Mouse (Mus musculus): ENCODE measurements around the gene Lama1. TPM values are rescaled to one million over a fixed set of nuclear protein-coding genes. Genes with fewer than 3 reads are reported as not detected.
"Not testable (repeated sequence)": the region's sequence is repeated elsewhere in the genome, so short reads cannot be mapped to it uniquely, and the experiment has no call there.

The Lama1 gene
- polyA plus RNA-seq, 1 experiment from 2014 or later, result 24.8 TPM

DNA sequence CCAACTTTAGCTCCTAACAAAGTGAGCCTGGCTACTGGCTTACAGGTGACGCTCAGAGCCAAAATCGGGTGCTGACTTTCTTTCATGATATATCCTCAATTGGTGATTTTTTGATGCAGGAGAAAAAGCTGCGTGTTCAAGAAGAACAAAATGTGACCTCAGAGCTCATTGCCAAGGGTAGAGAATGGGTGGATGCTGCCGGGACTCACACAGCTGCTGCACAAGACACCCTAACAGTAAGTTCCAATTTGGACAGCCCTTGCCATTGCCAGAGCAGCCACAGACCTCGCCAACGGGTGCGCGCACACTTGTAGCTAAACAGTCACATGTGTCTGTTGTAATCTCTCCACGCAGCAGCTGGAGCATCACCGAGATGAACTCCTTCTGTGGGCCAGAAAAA lies 94.0 kb downstream of the Lama1 start:
- no peak for ATAC-seq (ENCODE audit: low FRiP score, low read depth)

DNA sequence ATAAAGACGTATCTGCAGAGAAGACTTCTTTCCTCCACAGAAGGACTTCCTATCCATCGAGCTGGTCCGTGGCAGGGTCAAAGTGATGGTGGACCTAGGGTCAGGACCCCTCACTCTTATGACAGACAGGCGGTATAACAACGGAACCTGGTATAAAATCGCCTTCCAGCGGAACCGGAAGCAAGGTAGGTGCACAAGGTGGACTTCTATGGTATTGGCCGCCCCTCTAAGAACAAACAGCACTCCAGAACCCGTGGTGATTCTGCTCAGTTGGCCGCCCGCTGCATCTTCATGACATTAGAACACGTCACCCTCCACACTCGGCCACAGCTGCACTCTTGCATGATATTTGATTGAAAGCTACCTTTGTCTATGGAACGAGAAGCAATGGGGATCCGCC lies 112.1 kb downstream of the Lama1 start:
- Histone ChIP-seq H3K36me3 (peaks cover 85% of the 10 kb centered on the region), H3K9ac (no peak overlapping the region), H3K27ac (no peak overlapping the region), H3K27me3 (replicated peaks) (no peaks in the 10 kb centered on the region), H3K4me2 (replicated peaks) (no peak overlapping the region), H3K4me1 (no peaks in the 10 kb centered on the region), H3K4me3 (no peak overlapping the region), H3K9me3 (no peaks in the 10 kb centered on the region)
- WGBS, result 94% methylated on average over 16 of the region's 16 CpGs
- no peak for ATAC-seq (ENCODE audit: low FRiP score, low read depth)

More for the DNA sequence above, 94.0 kb downstream of the Lama1 start:
- Histone ChIP-seq H3K4me1 (no peaks in the 10 kb centered on the region), H3K4me3 (no peak overlapping the region), H3K9ac (no peak overlapping the region), H3K4me2 (replicated peaks) (no peak overlapping the region), H3K36me3 (peaks cover 74% of the 10 kb centered on the region), H3K27ac (no peak overlapping the region), H3K27me3 (replicated peaks) (no peaks in the 10 kb centered on the region), H3K9me3 (no peaks in the 10 kb centered on the region)
- 95% methylated on average over 10 of the region's 10 CpGs for WGBS

DNA sequence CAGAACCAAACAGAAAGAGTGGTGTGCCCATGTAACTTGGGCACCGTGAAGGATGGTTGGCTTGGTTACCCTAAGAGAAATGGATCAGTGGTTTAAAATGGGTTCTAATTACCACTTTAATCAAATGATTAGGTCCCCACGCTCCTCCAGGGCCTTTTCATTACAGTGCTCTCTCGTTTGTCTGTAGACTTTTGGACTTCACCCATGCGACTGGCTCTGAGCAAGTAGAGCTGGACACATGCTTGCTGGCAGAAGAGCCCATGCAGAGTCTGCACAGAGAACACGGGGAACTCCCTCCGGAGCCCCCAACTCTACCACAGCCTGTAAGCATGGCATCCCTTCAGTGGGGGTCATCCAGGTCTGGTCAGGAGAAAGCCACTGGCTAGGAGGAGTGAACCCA lies 116.6 kb downstream of the Lama1 start:
- no peak for ATAC-seq (ENCODE audit: low FRiP score, low read depth)
- H3K4me3 ChIP-seq, result no peak overlapping the region
- H3K36me3 ChIP-seq, result peaks cover 98% of the 10 kb centered on the region
- H3K9me3 ChIP-seq, result no peaks in the 10 kb centered on the region
- H3K27ac ChIP-seq, result no peak overlapping the region
- H3K9ac ChIP-seq, result no peak overlapping the region
- no peaks in the 10 kb centered on the region for H3K4me1 ChIP-seq
- no peaks in the 10 kb centered on the region for H3K27me3 ChIP-seq (replicated peaks)
- WGBS, result 92% methylated on average over 6 of the region's 6 CpGs
- H3K4me2 ChIP-seq (replicated peaks), result no peak overlapping the region

DNA sequence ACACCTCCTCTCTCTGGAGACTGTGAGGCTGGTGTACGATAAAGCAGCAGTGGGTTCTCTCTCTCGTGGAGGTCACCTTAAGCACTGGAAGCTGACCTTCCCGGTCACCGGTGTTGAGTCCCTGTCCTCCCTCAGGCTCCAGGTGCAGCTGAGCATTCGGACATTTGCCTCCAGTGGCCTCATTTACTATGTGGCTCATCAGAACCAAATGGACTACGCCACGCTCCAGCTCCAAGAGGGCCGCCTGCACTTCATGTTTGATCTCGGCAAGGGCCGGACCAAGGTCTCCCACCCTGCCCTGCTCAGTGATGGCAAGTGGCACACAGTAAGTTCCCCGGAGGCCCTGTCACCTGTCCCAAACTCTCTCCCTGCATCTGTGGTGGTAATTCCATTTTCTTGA lies 118.7 kb downstream of the Lama1 start:
- WGBS, result 96% methylated on average over 11 of the region's 11 CpGs
- Histone ChIP-seq H3K4me3 (no peak overlapping the region), H3K27me3 (replicated peaks) (no peaks in the 10 kb centered on the region), H3K36me3 (peaks cover 89% of the 10 kb centered on the region), H3K27ac (no peak overlapping the region), H3K9ac (no peak overlapping the region), H3K4me2 (replicated peaks) (no peak overlapping the region), H3K4me1 (no peaks in the 10 kb centered on the region), H3K9me3 (no peaks in the 10 kb centered on the region)
- no peak for ATAC-seq (ENCODE audit: low FRiP score, low read depth)

DNA sequence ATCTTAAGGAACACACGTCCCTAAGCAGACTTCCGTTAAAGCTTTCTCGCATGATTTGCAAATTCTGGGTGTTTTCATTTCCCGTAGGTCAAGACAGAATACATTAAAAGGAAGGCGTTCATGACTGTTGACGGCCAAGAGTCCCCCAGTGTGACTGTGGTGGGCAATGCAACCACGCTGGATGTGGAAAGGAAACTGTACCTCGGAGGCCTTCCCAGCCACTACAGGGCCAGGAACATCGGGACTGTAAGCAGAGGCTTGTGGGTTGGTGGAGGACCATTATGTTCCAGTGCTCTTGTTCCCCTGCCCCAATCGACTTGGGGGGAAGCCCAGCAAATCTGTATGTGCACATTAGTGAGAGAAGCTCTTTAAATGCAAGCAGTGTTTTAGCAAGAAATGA lies 119.9 kb downstream of the Lama1 start:
- Histone ChIP-seq H3K4me3 (no peak overlapping the region), H3K9me3 (no peaks in the 10 kb centered on the region), H3K4me2 (replicated peaks) (no peak overlapping the region), H3K27me3 (replicated peaks) (no peaks in the 10 kb centered on the region), H3K27ac (no peak overlapping the region), H3K36me3 (peaks cover 88% of the 10 kb centered on the region), H3K4me1 (no peaks in the 10 kb centered on the region), H3K9ac (no peak overlapping the region)
- WGBS, result 94% methylated on average over 10 of the region's 10 CpGs
- ATAC-seq (ENCODE audit: low FRiP score, low read depth), result no peak

DNA sequence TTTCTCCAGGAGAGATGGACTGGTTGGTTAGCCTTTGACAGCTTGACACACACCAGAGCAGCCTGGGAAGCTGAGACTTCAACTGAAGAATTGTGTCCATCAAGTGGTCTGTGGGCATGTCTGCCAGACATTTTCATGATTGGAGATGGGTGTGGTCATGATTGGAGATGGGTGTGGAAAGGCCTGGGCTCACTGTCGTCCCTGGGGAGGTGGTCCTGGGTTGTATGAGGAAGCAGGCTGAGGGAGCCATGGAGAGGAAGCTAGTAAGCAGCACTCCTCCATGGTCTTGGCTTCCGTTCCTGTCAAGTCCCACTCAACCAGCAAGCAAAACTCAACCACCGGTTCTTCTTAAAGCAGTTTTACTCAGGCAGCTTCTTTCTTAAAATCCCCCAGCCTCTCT lies 130.4 kb downstream of the Lama1 start:
- 91% methylated on average over 3 of the region's 3 CpGs for WGBS
- H3K9me3 ChIP-seq, result peaks cover 12% of the 10 kb centered on the region; the same call in 1 of the 2 replicates
- ATAC-seq (ENCODE audit: low FRiP score, low read depth), result no peak
- H3K27ac ChIP-seq, result no peak overlapping the region
- H3K4me1 ChIP-seq, result no peaks in the 10 kb centered on the region
- peaks cover 13% of the 10 kb centered on the region for H3K36me3 ChIP-seq
- H3K4me3 ChIP-seq, result no peak overlapping the region
- H3K4me2 ChIP-seq (replicated peaks), result no peak overlapping the region
- no peak overlapping the region for H3K9ac ChIP-seq
- H3K27me3 ChIP-seq (replicated peaks), result no peaks in the 10 kb centered on the region

DNA sequence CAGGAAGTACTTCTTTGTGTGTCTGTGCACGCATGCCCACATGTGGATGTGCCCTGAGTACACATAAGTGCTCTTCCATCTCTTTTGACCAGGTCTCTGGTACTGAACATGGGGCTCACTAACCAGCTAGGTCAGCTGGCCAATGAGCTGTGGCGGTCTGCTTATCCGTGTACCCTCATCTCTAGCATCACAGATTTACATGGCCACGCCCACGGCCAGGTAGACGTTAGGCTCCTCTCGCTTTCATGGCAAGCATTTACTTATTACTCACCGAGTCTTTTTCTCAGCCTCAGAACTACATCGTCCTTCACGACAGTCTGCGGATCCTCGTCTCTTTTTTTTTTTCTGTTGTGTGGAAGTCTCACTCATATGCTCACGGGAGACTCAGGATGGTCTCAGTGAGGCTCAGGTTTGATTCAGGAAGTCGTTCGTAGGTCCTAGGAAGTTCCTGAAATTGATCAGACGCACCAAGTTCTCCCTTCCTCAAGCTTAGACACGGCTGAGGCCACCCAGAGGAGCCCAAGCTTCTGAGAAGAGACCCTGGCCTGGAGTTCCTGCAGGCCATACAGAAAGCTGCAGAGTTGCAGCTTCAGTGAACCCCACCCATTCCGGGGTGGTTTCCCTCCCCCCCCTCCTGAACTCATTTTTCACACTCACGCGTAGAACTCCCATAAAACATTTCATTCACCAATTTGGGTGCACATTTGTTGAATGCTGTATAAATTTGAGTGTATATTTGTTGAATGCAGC lies 139.3 kb downstream of the Lama1 start:
- WGBS, result 96% methylated on average over 20 of the region's 20 CpGs

DNA sequence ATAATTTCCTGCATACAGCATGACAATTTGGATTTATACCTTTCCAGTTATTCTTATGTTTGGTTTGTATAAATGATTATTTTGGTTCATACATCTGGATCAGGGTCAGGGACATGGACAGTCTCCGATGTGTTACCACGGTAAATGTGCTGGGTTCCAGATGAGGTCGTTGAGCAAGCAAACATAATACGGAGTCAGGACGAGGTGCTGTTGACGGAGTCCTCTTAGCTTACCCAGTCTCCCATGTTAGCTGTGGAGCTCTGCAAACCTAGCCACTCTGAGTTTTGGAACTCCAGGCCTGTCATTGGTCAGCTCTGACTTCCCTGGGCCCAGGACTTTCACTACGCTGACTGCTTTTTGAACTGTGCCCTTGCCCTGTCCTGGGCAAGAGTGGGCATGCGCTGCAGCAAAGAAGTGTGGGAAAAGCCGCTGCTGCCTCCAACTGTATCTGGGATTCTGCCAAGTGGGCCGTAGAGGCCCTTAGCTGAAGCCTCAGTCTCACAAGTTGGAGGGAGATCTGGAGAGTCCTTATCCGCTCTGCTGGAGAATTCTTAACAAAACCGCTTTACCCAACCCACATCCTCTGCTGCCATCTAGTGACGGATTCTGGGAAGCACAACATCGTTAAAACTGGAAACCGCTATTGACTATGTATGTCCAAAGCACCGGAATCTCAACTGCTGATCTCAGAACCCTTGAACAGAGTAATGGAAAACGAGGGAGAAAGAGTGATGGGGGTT lies 140.5 kb downstream of the Lama1 start:
- Histone ChIP-seq H3K4me2 (replicated peaks) (no peak overlapping the region), H3K4me1 (no peaks in the 10 kb centered on the region), H3K4me3 (no peak overlapping the region), H3K9ac (no peak overlapping the region), H3K9me3 (no peaks in the 10 kb centered on the region), H3K36me3 (no peaks in the 10 kb centered on the region), H3K27ac (no peak overlapping the region), H3K27me3 (replicated peaks) (no peaks in the 10 kb centered on the region)
- ATAC-seq (ENCODE audit: low FRiP score, low read depth), result peak; percentile 63; the same call in 1 of the 2 replicates
- 63% methylated on average over 17 of the region's 17 CpGs for WGBS

More for the DNA sequence above, 139.3 kb downstream of the Lama1 start:
- Histone ChIP-seq H3K4me3 (no peak overlapping the region), H3K36me3 (no peaks in the 10 kb centered on the region), H3K27me3 (replicated peaks) (no peaks in the 10 kb centered on the region), H3K4me1 (no peaks in the 10 kb centered on the region), H3K9ac (no peak overlapping the region), H3K27ac (no peak overlapping the region), H3K4me2 (replicated peaks) (no peak overlapping the region), H3K9me3 (no peaks in the 10 kb centered on the region)
- no peak for ATAC-seq (ENCODE audit: low FRiP score, low read depth)

DNA sequence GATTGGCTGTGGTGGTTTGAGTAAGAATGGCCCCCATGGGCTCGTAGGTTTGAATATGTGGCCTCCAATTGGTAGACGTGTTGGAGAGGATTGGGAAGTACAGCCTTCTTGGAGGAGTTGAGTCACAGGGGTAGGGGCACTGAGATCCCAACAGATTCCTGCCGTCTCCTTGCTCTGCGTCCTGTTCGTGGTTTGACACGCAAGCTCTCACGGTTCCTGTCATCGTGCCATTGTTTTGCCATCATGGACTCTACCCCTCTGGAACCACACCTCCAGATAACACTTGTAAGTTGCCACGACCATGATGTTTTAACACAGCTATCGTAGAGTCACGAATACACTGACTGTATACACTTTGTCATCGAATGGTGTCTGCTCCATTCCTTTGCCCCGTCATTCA lies 141.9 kb downstream of the Lama1 start:
- WGBS, result 88% methylated on average over 13 of the region's 13 CpGs
- H3K4me2 ChIP-seq (replicated peaks), result no peak overlapping the region

DNA sequence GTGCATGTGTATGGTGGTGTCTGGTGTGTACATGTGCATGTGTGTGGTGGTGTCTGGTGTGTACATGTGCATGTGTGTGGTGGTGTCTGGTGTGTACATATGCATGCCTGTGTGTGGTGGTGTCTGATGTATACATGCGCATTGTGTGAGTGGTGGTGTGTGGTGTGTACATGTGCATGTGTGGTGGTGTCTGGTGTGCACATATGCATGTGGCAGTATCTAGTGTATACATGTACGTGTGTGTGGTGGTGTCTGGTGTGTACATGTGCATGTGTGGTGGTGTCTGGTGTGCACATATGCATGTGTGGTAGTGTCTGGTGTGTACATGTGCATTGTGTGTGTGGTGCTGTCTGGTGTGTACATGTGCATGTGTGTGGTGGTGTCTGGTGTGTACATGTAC lies 144.4 kb downstream of the Lama1 start:
- H3K27ac ChIP-seq; H3K36me3 ChIP-seq; H3K9ac ChIP-seq; H3K27me3 ChIP-seq (replicated peaks); H3K4me2 ChIP-seq (replicated peaks); H3K9me3 ChIP-seq; ATAC-seq (ENCODE audit: low FRiP score, low read depth); H3K4me3 ChIP-seq; H3K4me1 ChIP-seq: not testable (repeated sequence)
- 94% methylated on average over 2 of the region's 2 CpGs for WGBS

More for the DNA sequence above, 141.9 kb downstream of the Lama1 start:
- Histone ChIP-seq H3K36me3 (no peaks in the 10 kb centered on the region), H3K4me3 (no peak overlapping the region), H3K9me3 (no peaks in the 10 kb centered on the region), H3K27me3 (replicated peaks) (no peaks in the 10 kb centered on the region), H3K27ac (no peak overlapping the region), H3K9ac (no peak overlapping the region), H3K4me1 (no peaks in the 10 kb centered on the region)
- no peak for ATAC-seq (ENCODE audit: low FRiP score, low read depth)

DNA sequence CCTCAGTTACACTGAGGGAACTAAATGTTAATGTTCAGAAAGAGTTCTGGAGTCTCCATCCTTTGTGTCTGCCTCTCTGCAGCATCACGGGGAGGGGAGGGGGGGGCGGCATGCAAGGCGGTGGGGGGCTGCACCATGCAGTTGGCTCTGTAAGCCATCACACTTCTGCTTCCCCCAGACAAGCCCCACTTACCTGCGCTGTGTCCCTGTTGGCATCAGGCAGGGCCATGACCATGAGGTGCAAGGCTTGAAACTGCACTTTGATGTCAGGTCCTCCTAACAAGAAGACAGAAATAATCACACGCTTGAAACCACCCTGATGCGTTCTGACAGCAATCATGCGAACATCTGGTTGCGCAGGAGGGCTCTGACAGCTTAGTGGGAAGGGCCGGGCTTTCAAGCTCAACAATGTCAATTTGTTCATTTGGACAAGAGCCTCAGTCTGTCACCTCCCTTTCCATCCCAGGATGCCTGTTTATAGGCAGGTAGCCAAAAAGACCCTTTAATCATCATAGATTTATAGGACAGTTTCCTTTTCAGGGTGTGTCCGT lies 164.1 kb downstream of the Lama1 start:
- ATAC-seq (ENCODE audit: low FRiP score, low read depth), result no peak
- WGBS, result 90% methylated on average over 10 of the region's 10 CpGs

DNA sequence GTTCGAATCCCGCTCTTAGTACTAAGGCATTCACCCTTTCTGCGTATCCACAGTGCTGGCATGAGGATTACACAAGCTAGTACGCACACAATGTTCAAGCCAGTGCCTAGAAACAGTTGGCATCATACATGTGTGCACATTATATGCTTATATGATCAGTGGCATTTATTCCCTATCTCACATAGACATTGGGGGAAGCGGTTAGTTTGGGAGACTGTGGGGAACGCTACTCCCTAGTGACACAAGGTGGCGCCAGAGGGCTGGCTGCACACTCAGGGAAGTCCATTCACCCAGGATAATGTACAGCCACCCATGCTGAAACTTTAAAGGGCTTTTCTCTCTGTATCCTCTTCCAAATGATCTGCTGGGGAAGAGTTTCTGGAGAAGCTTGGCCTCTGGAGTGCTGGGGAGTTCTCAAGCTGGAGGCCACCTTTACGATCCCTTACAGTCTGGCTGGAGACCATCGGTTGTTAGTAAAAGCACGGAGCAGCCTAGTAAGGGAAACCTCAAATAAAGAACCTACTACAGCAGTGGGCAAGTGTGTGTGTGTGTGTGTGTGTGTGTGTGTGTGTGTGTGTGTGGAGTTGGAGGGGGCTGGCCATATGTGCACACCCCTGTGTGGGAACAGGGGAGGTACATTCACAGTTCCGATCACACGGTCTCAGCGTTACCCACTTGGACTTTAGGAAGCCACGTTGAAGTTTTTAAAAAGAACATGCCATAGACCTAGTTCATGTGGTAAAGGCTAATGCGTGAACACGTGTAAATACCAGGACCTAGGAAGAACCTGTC lies 164.9 kb downstream of the Lama1 start:
- Histone ChIP-seq H3K4me1 (no peaks in the 10 kb centered on the region), H3K9ac (no peak overlapping the region), H3K4me3 (no peak overlapping the region), H3K9me3 (no peaks in the 10 kb centered on the region), H3K27me3 (replicated peaks) (no peaks in the 10 kb centered on the region), H3K4me2 (replicated peaks) (no peak overlapping the region), H3K27ac (no peak overlapping the region), H3K36me3 (peaks cover 7% of the 10 kb centered on the region; the same call in 1 of the 2 replicates)
- peak; percentile 77 for ATAC-seq (ENCODE audit: low FRiP score, low read depth)
- 79% methylated on average over 16 of the region's 16 CpGs for WGBS

More for the DNA sequence above, 164.1 kb downstream of the Lama1 start:
- H3K4me1 ChIP-seq, result no peaks in the 10 kb centered on the region
- peaks cover 7% of the 10 kb centered on the region; the same call in 1 of the 2 replicates for H3K36me3 ChIP-seq
- no peak overlapping the region for H3K27ac ChIP-seq
- H3K27me3 ChIP-seq (replicated peaks), result no peaks in the 10 kb centered on the region
- H3K9ac ChIP-seq, result no peak overlapping the region
- no peaks in the 10 kb centered on the region for H3K9me3 ChIP-seq
- no peak overlapping the region for H3K4me2 ChIP-seq (replicated peaks)
- H3K4me3 ChIP-seq, result no peak overlapping the region

Measured in neural tube, embryonic 12.5 days (tissue).